26 mouse cellular contexts compared by ENCODE assay signal in the genomic region with DNA sequence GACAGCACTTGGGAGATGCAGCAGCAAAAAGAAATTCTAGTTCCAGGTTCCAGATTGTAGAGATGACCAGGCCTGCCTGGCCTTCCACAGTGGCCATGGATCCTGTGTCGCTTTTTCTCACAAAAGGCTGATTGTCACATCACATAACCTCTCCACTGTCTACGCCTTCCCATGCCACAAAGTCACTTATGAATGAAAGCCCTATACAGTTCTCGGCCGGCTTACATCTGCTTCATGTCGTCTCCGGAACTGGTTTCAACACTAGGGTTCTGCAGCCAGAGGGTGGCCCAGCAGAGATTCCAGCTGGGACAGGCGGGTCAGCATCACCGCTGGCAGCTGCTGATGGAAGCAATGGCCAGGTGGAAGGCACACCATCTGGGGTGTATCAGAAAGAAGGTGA. TPM values are rescaled to one million over a fixed set of nuclear protein-coding genes. Genes with fewer than 3 reads are reported as not detected.
DNase-seq lines count a peak whose midpoint lies in the region; ATAC-seq lines count a peak whose summit lies in the region.
"Had no signal": no experiment of that assay in that cellular context is flagged by ENCODE, and none has a peak within 500 bp of the region (broad histone marks: within the 10 kb centered on the region; RNA-seq: fewer than 3 reads in every experiment).

No protein-coding gene starts in this region.

- 0 out of 2 replicates have a peak, but pooled peaks cover 3% of the 10 kb centered on the region for H3K9me3 ChIP-seq in heart, embryonic 10.5 days
- no peaks in the 10 kb centered on the region for H3K9me3 ChIP-seq in hindbrain, embryonic 13.5 days
- H3K9me3 ChIP-seq: G1E; liver, embryonic 12.5 days; midbrain, embryonic 12.5 days had no signal

- WGBS in heart, embryonic 10.5 days = 79% methylated on average over 8 of the region's 8 CpGs
- 84% methylated on average over 8 of the region's 8 CpGs for WGBS in hindbrain, embryonic 13.5 days

- H3K27me3 ChIP-seq in heart, embryonic 10.5 days (ENCODE audit: insufficient read depth, poor library complexity, severe bottlenecking) = no peaks in the 10 kb centered on the region
- H3K27me3 ChIP-seq in hindbrain, embryonic 13.5 days = no peaks in the 10 kb centered on the region
- H3K27me3 ChIP-seq: CH12.LX; heart, embryonic 13.5 days; liver, embryonic 12.5 days; midbrain, embryonic 12.5 days; Patski had no signal

- no peak overlapping the region for H3K4me3 ChIP-seq in heart, embryonic 10.5 days
- H3K4me3 ChIP-seq in hindbrain, embryonic 13.5 days = no peak overlapping the region
- H3K4me3 ChIP-seq: heart, embryonic 13.5 days; hindbrain, embryonic 10.5 days; left cerebral cortex, adult 2 months; liver, embryonic 12.5 days; midbrain, embryonic 12.5 days had no signal

- ATAC-seq in activated CD4-positive, CD25-positive, alpha-beta regulatory T cell, adult 4 months = peak; percentile 67
- ATAC-seq in erythroblast, adult 5-6 weeks (replicated peaks; ENCODE audit: low FRiP score, poor library complexity, severe bottlenecking) = 0 out of 2 replicates have a peak, but pooled peaks have one; percentile 50
- ATAC-seq in monocyte, adult 5-6 weeks (replicated peaks; ENCODE audit: insufficient number of reproducible peaks, low FRiP score, low TSS enrichment, poor library complexity, severe bottlenecking) = 0 out of 2 replicates have a peak, but pooled peaks have one; percentile 45
- ATAC-seq in hindbrain, embryonic 13.5 days (ENCODE audit: low FRiP score) = no peak
- ATAC-seq: forebrain, postnatal 0 days; liver, embryonic 12.5 days; Patski had no signal

- H3K4me2 ChIP-seq in hindbrain, embryonic 13.5 days = no peak overlapping the region
- H3K4me2 ChIP-seq: heart, embryonic 13.5 days; liver, embryonic 12.5 days; midbrain, embryonic 12.5 days had no signal

- peak; percentile 75 for DNase-seq in heart, embryonic 10.5 days (ENCODE audit: low spot score)
- no peak for DNase-seq in heart, adult 18-20 months
- DNase-seq in left cerebral cortex, adult 9 months (ENCODE audit: low spot score in 2 of 2) = no peak
- DNase-seq: adrenal gland, adult 8-10 months; B cell, adult 2 months; cerebellum, adult 8-10 months; cerebellum, postnatal 36 days; forebrain, postnatal 0 days; kidney, adult 8-10 months; kidney, postnatal 10 days; lung, adult 18-20 months; lung, postnatal 10 days; thymus, adult 18-20 months; thymus, postnatal 36 days had no signal

- H3K36me3 ChIP-seq in heart, embryonic 10.5 days = peaks cover 7% of the 10 kb centered on the region; the same call in 1 of the 2 replicates
- peaks cover 7% of the 10 kb centered on the region for H3K36me3 ChIP-seq in hindbrain, embryonic 13.5 days

- H3K27ac ChIP-seq in heart, embryonic 10.5 days = no peak overlapping the region
- H3K27ac ChIP-seq in hindbrain, embryonic 13.5 days = no peak overlapping the region
- H3K27ac ChIP-seq: heart, embryonic 13.5 days; hindbrain, embryonic 10.5 days; left cerebral cortex, adult 2 months; liver, embryonic 12.5 days; midbrain, embryonic 12.5 days had no signal

- H3K9ac ChIP-seq in hindbrain, embryonic 13.5 days = no peak overlapping the region
- H3K9ac ChIP-seq: forebrain, postnatal 0 days; heart, embryonic 13.5 days; liver, embryonic 12.5 days; midbrain, embryonic 12.5 days had no signal

- no peaks in the 10 kb centered on the region for H3K4me1 ChIP-seq in heart, embryonic 10.5 days
- H3K4me1 ChIP-seq in hindbrain, embryonic 13.5 days (replicated peaks) = no peaks in the 10 kb centered on the region
- H3K4me1 ChIP-seq: liver, embryonic 12.5 days; midbrain, embryonic 12.5 days had no signal

RNA-seq across cellular contexts. Expression of gene Pisd, which starts 56.6 kb away (rescaled TPM):
- polyA plus RNA-seq in heart, embryonic 10.5 days (2016; fragmentation: Nextera tagmentation; extraction: Ambion mirVana) = 60.5 and 65.5 TPM in 2 replicates
- total RNA-seq in heart, adult 18-20 months (2021) = 10 to 100 TPM; 32.0 to 33.0 TPM
- polyA plus RNA-seq in activated CD4-positive, CD25-positive, alpha-beta regulatory T cell, adult 4 months (2017; shearing (Covaris generic)) = 10 to 100 TPM; 61.6 to 72.1 TPM
- total RNA-seq in erythroblast, adult 5-6 weeks (2015; ENCODE audit: low replicate concordance) = 6.0 and 14.4 TPM in 2 replicates
- 4.3 and 10.2 TPM in 2 replicates for total RNA-seq in erythroblast, adult 5-6 weeks (2017; ENCODE audit: low replicate concordance)
- 60.8 to 66.8 TPM (median 63.1 TPM) in 3 replicates for total RNA-seq in monocyte, adult 5-6 weeks (2017)
- polyA plus RNA-seq in hindbrain, embryonic 13.5 days (2015; fragmentation: Nextera tagmentation; extraction: Ambion mirVana) = 94.5 and 99.1 TPM in 2 replicates
